Mouse (Mus musculus) ZHBTc4 (cell line): ENCODE data around the gene Nfxl1.
"Not testable (repeated sequence)": the region's sequence is repeated elsewhere in the genome, so short reads cannot be mapped to it uniquely, and the experiment has no call there.

Experiments used
- DNase-seq: peaks from one replicate; pipeline ENCODE4 v3.0.0-alpha.2; 2011; ENCODE audit warnings: low read depth, low spot score

The Nfxl1 gene

DNA sequence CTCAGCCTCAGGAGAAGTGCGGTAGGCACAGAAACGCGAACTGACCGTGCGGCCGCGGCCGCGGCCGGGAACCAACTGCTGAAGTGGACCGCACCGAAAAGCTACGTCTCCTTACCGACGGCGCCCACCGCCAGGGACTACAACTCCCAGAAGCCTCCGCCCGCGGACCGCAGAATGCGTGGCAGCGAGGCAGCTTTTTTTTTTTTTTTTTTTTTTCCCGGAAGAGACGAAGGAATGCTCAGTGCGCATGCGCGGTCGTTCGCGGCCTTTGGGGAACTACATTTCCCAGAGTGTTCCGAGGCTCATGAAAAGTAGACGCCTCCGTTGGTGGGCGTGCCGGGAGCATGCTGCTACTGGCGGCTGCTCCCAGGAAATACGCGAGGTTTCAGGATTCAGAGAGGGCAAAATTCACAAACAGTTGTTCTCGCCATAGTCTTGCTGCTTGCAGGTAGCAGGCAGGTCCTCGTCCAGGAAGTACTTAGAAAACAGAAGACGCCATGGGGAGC lies at the start of gene Nfxl1:
Nfxl1 (minus strand) TSS at position 141 of the 506 bp plus-strand sequence.
- peak; percentile 99 for DNase-seq

DNA sequence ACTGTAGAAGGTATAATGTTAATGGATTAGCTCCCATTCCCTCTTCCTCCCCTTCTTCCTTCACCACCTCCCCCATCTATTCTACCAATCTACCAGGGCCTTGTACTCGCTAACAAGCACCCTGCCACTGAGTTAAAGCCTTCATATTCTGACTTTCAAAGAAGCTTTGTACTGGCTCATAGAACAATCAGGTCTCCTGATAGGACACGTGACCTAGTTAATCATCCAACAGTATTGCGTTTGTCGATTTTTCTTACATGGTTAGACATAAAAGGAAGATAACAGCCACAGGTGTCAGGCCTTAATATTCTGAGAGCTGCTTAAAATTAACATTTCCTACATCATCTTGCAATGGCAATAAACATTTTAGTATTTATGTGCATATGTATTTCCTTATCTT lies 43.7 kb upstream of the Nfxl1 start:
- no peak for DNase-seq

GRCm38 (mm10) chr5:72601006-72601405 lies 41.5 kb upstream of the Nfxl1 start:
- peak; percentile 91 for DNase-seq

- peak; percentile 44 for DNase-seq
Measured at GRCm38 (mm10) chr5:72587192-72587681, 27.8 kb upstream of the Nfxl1 start, which contains the start of gene Gm5868. TSS of gene Gm5868 (minus strand) at chr5:72587551.

GRCm38 (mm10) chr5:72586667-72587191 lies 27.2 kb upstream of the Nfxl1 start:
- DNase-seq, result not testable (repeated sequence)

GRCm38 (mm10) chr5:72586122-72586521 lies 26.6 kb upstream of the Nfxl1 start:
- peak; percentile 44 for DNase-seq

- DNase-seq, result peak; percentile 33
Measured at GRCm38 (mm10) chr5:72580970-72581332, 21.5 kb upstream of the Nfxl1 start, which contains the start of gene Zar1. TSS of gene Zar1 (minus strand) at chr5:72581254.

- peak; percentile 36 for DNase-seq
Measured at GRCm38 (mm10) chr5:72580088-72580969, 20.8 kb upstream of the Nfxl1 start.

DNA sequence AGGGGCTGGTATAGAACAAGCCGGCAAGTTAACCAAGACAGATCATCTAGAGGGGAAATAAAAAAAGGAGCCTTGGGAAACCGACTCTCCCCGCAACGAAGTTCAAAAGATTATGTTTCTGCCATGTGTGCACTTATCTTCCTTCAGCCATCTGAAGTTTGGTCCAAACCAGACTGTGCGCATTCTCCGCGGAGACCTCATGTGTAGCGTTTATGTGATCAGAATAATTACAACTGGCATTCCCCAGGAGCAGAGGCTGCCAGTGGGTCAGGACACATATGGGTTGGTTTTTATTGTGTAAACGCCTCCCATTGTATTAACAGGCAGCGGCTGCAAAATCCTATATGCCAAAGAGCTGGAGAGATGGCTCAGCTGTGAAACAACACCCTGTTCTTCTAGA lies 20.1 kb upstream of the Nfxl1 start:
- DNase-seq, result peak; percentile 19

DNA sequence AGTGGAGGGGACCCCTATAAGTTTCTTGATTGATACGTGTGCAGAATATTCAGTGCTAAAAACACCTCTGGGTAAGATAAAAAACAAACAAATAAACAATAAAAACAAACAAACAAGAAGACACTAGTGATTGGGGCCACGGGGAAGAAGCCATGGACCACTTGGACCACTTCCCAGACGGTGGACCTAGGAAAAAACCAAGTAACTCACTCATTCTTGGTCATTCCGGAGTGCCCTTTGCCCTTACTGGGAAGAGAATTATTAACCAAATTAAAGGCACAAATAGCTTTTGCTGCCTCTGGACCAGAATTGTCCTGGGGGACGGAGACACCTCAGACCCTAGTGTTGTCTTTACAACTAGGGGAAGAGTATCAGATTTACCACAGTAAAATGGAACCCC lies 6.1 kb upstream of the Nfxl1 start:
- no peak for DNase-seq

DNA sequence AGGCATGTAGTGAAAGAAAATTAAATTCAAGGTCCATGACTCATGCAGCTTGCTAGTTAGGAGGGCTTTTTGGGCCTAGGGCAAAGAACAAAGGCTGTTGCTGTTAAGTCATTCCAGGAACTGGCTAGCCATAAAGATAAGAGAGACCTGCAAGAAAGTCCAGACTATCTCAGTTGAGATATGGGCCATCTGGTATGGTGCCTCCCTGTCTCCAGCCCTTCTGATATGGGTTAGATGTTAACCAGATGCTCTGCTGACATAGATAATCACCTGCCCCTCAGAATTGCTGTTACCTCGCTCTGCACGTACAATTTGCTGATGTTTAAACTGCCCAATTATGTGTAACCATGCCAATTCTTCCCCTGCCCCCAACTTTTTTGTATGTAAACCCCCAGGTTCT lies 3.7 kb upstream of the Nfxl1 start:
- DNase-seq, result not testable (repeated sequence)

GRCm38 (mm10) chr5:72560976-72561628 lies 1.6 kb upstream of the Nfxl1 start:
- DNase-seq, result no peak

GRCm38 (mm10) chr5:72558716-72559526 lies 563 bp downstream of the Nfxl1 start:
- DNase-seq, result peak; percentile 32

DNA sequence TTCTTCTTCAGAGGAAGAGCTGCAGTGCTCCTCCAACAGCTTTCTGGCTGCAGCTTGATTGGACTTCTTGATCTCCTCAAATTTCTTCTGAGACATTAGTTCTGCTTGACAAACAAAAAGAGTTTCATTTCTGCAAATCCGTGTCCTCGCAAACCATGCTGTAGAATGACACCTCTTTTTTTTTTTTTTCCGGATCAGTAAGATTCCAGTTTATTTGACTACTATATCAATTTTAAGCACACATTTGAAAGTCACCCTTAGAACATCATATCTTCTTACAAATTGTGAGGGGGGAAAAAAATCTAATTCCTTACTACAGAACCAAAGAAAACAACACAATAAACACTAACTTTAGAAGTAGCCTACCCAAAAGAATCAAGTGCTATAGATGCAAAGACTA lies 3.2 kb downstream of the Nfxl1 start:
- no peak for DNase-seq

DNA sequence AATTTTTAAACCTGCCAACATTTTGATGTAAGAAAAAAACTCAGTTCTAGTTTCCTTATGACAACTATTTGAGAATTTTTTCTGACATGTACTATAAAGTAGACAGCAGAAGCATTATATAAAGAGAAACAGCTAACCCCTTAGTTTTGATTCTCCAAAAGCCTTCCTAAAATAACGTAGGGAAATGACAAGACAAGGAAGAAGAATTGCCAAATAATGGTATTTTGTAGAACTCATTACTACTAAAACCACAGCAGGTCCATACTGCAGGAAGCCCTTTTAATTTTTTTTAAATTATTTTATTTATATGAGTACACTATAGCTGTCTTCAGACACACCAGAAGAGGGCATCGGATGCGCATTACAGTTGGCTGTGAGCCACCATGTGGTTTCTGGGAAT lies 8.3 kb downstream of the Nfxl1 start:
- no peak for DNase-seq

GRCm38 (mm10) chr5:72528896-72529295 lies 30.6 kb downstream of the Nfxl1 start:
- no peak for DNase-seq

- DNase-seq, result no peak
Measured at GRCm38 (mm10) chr5:72513808-72514207, 45.7 kb downstream of the Nfxl1 start.

- DNase-seq, result peak; percentile 50
Measured at GRCm38 (mm10) chr5:72505740-72506139, 53.7 kb downstream of the Nfxl1 start.

- peak; percentile 65 for DNase-seq
Measured at GRCm38 (mm10) chr5:72503531-72504523, 55.7 kb downstream of the Nfxl1 start, which contains the start of gene Corin. TSS of gene Corin (minus strand) at chr5:72504473.

- DNase-seq, result no peak
Measured at GRCm38 (mm10) chr5:72502778-72503177, 56.7 kb downstream of the Nfxl1 start.
